Mouse (Mus musculus): ENCODE results near the gene Tbc1d9.

DNA sequence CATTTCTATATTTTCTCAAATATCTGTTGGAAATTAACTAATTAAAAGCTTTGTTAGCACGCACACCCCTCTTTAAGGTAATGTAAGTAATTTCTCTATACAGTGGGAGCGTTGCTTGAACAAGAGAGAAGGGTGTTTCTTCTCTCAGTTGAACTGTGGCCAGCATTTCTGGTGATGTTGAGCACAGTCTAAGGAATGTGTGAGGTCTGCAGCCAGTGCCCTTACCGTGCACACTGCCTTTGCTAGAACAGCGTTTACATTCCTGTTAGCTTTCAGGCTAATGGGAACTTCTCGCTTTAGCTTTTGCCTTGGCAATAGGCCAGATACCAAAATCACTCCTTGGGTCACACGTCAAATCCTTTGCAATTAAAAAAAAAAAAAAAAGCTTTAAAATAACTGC, 21.2 kb downstream of the Tbc1d9 start:
- TF ChIP-seq CTCF (IDR thresholded peaks at IDR 0.05; ENCODE audit: borderline replicate concordance, control insufficient read depth, extremely low read depth, insufficient read depth, low read length, poor library complexity) (no peak), POLR2A (IDR thresholded peaks at IDR 0.05; ENCODE audit: control insufficient read depth, extremely low read depth, insufficient read depth, low read length, poor library complexity) (no peak)

All from thymus, adult 2 months (tissue).